Mouse (Mus musculus): ENCODE measurements at regions not wholly inside any gene's neighbourhood (a gene's known extent, or its start where the extent isn't known, plus 50 kb on each side); places are given as distances from the start of the nearest gene placed in this dataset.

GRCm38 (mm10) chr12:107129232-107129631, 359.2 kb upstream of the 3110018I06Rik start:
- TF ChIP-seq GATA1 (IDR thresholded peaks at IDR 0.05; ENCODE audit: low read length) (no peak), TAL1 (IDR thresholded peaks at IDR 0.05; ENCODE audit: low read length) (no peak)
